Mouse (Mus musculus) ES-Bruce4 (cell line): ENCODE data around the gene Krt39. TPM values are rescaled to one million over a fixed set of nuclear protein-coding genes. Genes with fewer than 3 reads are reported as not detected.

Experiments used
- H3K27ac ChIP-seq: 2 replicates; pipeline ENCODE4 v1.5.1; 2012; ENCODE audit warnings: low read length, inconsistent platforms; ENCODE audit not compliant: insufficient read depth
- H3K27me3 ChIP-seq: 2 replicates; pipeline ENCODE4 v1.6.1; 2012; ENCODE audit warnings: mild to moderate bottlenecking, low read length, inconsistent platforms; ENCODE audit not compliant: control insufficient read depth, poor library complexity, insufficient read depth, severe bottlenecking
- H3K36me3 ChIP-seq: 2 replicates; pipeline ENCODE4 v1.6.1; 2012; ENCODE audit warnings: inconsistent platforms, mild to moderate bottlenecking, low read length, moderate library complexity; ENCODE audit not compliant: control insufficient read depth, poor library complexity, insufficient read depth, severe bottlenecking
- H3K4me1 ChIP-seq: one replicate; pipeline ENCODE4 v1.8.1; 2011; ENCODE audit warnings: low read length; ENCODE audit not compliant: control insufficient read depth, insufficient read depth
- H3K4me3 ChIP-seq: 2 replicates; pipeline ENCODE4 v1.5.1; 2011; ENCODE audit warnings: low read depth, mild to moderate bottlenecking, low read length
- H3K9ac ChIP-seq: 2 replicates; pipeline ENCODE4 v1.6.1; 2012; ENCODE audit warnings: low read depth, mild to moderate bottlenecking, inconsistent platforms; ENCODE audit not compliant: poor library complexity, severe bottlenecking
- H3K9me3 ChIP-seq: replicated peaks from 2 replicates; pipeline ENCODE4 v1.6.1; 2012; ENCODE audit warnings: mild to moderate bottlenecking, low read length, inconsistent platforms; ENCODE audit not compliant: control insufficient read depth, poor library complexity, insufficient read depth, severe bottlenecking
- CTCF ChIP-seq: IDR thresholded peaks from one replicate; pipeline ENCODE4 v1.8.1; 2011; ENCODE audit warnings: low read depth, low read length
- EP300 ChIP-seq: IDR thresholded peaks from 2 replicates; pipeline ENCODE4 v1.6.1; 2011; ENCODE audit warnings: low read depth, low read length; ENCODE audit not compliant: insufficient read depth
- POLR2A ChIP-seq: IDR thresholded peaks from one replicate; pipeline ENCODE4 v1.8.1; 2011; ENCODE audit warnings: low read length; ENCODE audit not compliant: insufficient read depth
- polyA plus RNA-seq: library from polyadenylated mRNA; stranded (reverse); fragments of >200 nt; gene quantifications from 2 replicates; pipeline ENCODE4 v1.2.4, GENCODE M21; 2011; ENCODE audit warnings: low read depth; ENCODE audit not compliant: missing spikeins, insufficient read depth, insufficient read length

Gene Krt39
- not detected in 2 replicates for polyA plus RNA-seq

- H3K27me3 ChIP-seq: no peaks in the 10 kb centered on the region
- no peak for TF ChIP-seq POLR2A
- no peak for TF ChIP-seq CTCF
- no peak for TF ChIP-seq EP300
- no peak within 1 kb of the TSS for H3K9ac ChIP-seq
- no peaks in the 10 kb centered on the region for H3K9me3 ChIP-seq
- H3K4me3 ChIP-seq: no peak within 1 kb of the TSS
- no peaks in the 10 kb centered on the region for H3K36me3 ChIP-seq
- H3K4me1 ChIP-seq: no peaks in the 10 kb centered on the region
- no peak within 1 kb of the TSS for H3K27ac ChIP-seq
Measured at GRCm38 (mm10) chr11:99521288-99521860, at the start of gene Krt39. Gene Krt39, minus strand, starts transcription at chr11:99521338.

- no peaks in the 10 kb centered on the region for H3K9me3 ChIP-seq
- H3K4me3 ChIP-seq: no peak within 1 kb of the TSS
- H3K27ac ChIP-seq: no peak within 1 kb of the TSS
- no peaks in the 10 kb centered on the region for H3K27me3 ChIP-seq
- H3K4me1 ChIP-seq: no peaks in the 10 kb centered on the region
- TF ChIP-seq EP300 (no peak), CTCF (no peak), POLR2A (no peak)
- no peak within 1 kb of the TSS for H3K9ac ChIP-seq
- H3K36me3 ChIP-seq: no peaks in the 10 kb centered on the region
Measured at GRCm38 (mm10) chr11:99566530-99566929, 45.4 kb upstream of the Krt39 start, which contains the start of gene Krtap3-1. Gene Krtap3-1, minus strand, starts transcription at chr11:99566630.

DNA sequence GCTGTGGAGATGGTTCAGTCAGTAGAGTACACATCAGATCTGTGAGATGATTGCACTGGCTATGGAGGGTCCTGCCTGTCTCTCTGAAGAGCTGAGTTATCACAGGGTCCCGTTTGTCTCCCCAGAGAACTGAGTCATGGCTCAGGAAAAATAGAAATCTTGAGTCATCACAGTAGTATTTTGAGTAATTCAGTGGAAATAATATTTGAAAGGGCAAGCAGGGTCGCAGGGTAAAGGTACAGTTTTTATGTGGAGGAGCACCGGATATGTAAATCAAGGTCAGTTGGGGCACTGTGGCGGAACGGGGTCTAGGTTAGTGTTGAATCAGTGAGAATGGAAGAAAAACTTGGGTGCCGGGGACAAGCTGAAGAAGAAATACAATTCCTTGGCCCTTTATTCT, 41.4 kb upstream of the Krt39 start:
- no peak overlapping the region for H3K9ac ChIP-seq
- H3K27me3 ChIP-seq: no peaks in the 10 kb centered on the region
- no peak overlapping the region for H3K27ac ChIP-seq
- no peaks in the 10 kb centered on the region for H3K36me3 ChIP-seq
- H3K4me3 ChIP-seq: no peak overlapping the region
- H3K9me3 ChIP-seq: no peaks in the 10 kb centered on the region
- TF ChIP-seq CTCF (no peak), EP300 (no peak), POLR2A (no peak)
- no peaks in the 10 kb centered on the region for H3K4me1 ChIP-seq

GRCm38 (mm10) chr11:99559366-99559765, 38.2 kb upstream of the Krt39 start, which contains the start of gene Gm11939:
Gene Gm11939, minus strand, starts transcription at chr11:99559466.
- Histone ChIP-seq H3K9ac (no peak within 1 kb of the TSS), H3K9me3 (no peaks in the 10 kb centered on the region), H3K36me3 (no peaks in the 10 kb centered on the region), H3K27ac (no peak within 1 kb of the TSS), H3K27me3 (no peaks in the 10 kb centered on the region), H3K4me3 (no peak within 1 kb of the TSS), H3K4me1 (no peaks in the 10 kb centered on the region)
- TF ChIP-seq EP300: no peak
- TF ChIP-seq POLR2A: no peak
- no peak for TF ChIP-seq CTCF

DNA sequence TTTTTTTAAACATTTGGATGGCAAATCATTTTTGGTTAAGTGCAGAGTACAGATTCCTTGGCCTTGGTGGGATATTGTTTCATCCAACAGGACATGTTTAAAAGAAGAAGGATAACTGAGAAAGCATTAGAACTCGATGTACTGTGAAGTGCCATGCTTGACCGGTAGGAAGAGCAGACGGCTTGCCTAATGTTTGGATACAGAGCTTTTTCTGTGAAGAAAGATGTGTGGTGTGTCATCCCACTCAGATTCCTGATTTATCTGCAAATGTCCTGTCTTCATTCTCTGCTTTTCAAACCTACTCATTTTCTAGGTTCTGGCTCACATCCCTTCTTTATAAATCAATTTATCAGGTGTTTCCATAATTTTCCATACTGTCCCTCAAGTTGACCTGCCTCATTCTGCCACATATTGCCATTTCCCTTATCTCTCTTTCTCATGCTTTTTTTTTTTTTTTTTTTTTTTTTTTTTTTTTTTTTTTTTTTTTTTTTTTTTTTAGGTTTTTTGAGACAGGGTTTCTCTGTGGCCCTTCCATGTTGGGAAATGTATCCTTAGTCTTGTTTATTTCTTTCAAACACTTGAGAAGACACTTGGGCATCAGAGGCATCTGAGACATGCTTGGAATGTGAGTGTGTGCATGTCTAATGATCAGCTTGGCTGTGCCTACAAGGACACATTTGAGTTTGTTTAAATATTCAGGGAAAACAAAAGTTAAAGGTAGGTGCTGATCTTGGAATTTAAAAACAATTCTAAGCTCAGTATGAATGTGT, 37.0 kb upstream of the Krt39 start:
- TF ChIP-seq POLR2A (no peak), CTCF (no peak), EP300 (no peak)

GRCm38 (mm10) chr11:99556753-99557152, 35.6 kb upstream of the Krt39 start, which contains the start of gene Krtap3-2:
Gene Krtap3-2, minus strand, starts transcription at chr11:99556853.
- no peaks in the 10 kb centered on the region for H3K9me3 ChIP-seq
- H3K4me3 ChIP-seq: no peak within 1 kb of the TSS
- no peak for TF ChIP-seq CTCF
- no peak for TF ChIP-seq POLR2A
- no peak for TF ChIP-seq EP300
- H3K27me3 ChIP-seq: no peaks in the 10 kb centered on the region
- no peak within 1 kb of the TSS for H3K27ac ChIP-seq
- H3K4me1 ChIP-seq: no peaks in the 10 kb centered on the region
- H3K9ac ChIP-seq: no peak within 1 kb of the TSS
- no peaks in the 10 kb centered on the region for H3K36me3 ChIP-seq

More for the DNA sequence above, 37.0 kb upstream of the Krt39 start:
- Histone ChIP-seq H3K9ac (no peak overlapping the region), H3K4me1 (no peaks in the 10 kb centered on the region), H3K9me3 (no peaks in the 10 kb centered on the region), H3K4me3 (no peak overlapping the region), H3K27ac (no peak overlapping the region), H3K27me3 (no peaks in the 10 kb centered on the region), H3K36me3 (no peaks in the 10 kb centered on the region)
